Mouse (Mus musculus) midbrain, embryonic 10.5 days (tissue): ENCODE data around the gene Xirp1. TPM values are rescaled to one million over a fixed set of nuclear protein-coding genes. Genes with fewer than 3 reads are reported as not detected.
"Not testable (repeated sequence)": the region's sequence is repeated elsewhere in the genome, so short reads cannot be mapped to it uniquely, and the experiment has no call there.

Experiments used
- DNase-seq: peaks from one replicate; pipeline ENCODE4 v3.0.0-alpha.2; 2017; ENCODE audit warnings: low spot score
- H3K27ac ChIP-seq: fragments of 300-500 bp; sonication (generic); replicated peaks from 2 replicates; pipeline ENCODE4 v1.5.1; 2016; ENCODE audit warnings: mild to moderate bottlenecking
- H3K27me3 ChIP-seq: fragments of 300-500 bp; sonication (generic); 2 replicates; pipeline ENCODE4 v1.6.1; 2016; ENCODE audit warnings: low read depth, mild to moderate bottlenecking; ENCODE audit not compliant: poor library complexity, severe bottlenecking
- H3K36me3 ChIP-seq: fragments of 300-500 bp; sonication (generic); 2 replicates; pipeline ENCODE4 v1.6.1; 2016; ENCODE audit warnings: mild to moderate bottlenecking, moderate library complexity
- H3K4me1 ChIP-seq: fragments of 300-500 bp; sonication (generic); 2 replicates; pipeline ENCODE4 v1.6.1; 2016
- H3K4me3 ChIP-seq: fragments of 300-500 bp; sonication (generic); 2 replicates; pipeline ENCODE4 v1.5.1; 2016; ENCODE audit warnings: mild to moderate bottlenecking, moderate library complexity
- H3K9me3 ChIP-seq: fragments of 300-500 bp; sonication (generic); replicated peaks from 2 replicates; pipeline ENCODE4 v1.6.1; 2016; ENCODE audit warnings: mild to moderate bottlenecking
- WGBS: fragments of 180-500 bp; shearing (Covaris S2); methylation state at CpG from one replicate; pipeline ENCODE4 v1.1.7; 2016; 5-methylcytosine and 5-hydroxymethylcytosine counted together
- polyA plus RNA-seq: library from polyadenylated mRNA; unstranded; fragments of >200 nt; fragmentation: Nextera tagmentation; extraction: Ambion mirVana; gene quantifications from 2 replicates; pipeline ENCODE4 v1.2.1, GENCODE M21; 2016

The Xirp1 gene
- polyA plus RNA-seq, 1 experiment from 2014 or later: not detected

DNA sequence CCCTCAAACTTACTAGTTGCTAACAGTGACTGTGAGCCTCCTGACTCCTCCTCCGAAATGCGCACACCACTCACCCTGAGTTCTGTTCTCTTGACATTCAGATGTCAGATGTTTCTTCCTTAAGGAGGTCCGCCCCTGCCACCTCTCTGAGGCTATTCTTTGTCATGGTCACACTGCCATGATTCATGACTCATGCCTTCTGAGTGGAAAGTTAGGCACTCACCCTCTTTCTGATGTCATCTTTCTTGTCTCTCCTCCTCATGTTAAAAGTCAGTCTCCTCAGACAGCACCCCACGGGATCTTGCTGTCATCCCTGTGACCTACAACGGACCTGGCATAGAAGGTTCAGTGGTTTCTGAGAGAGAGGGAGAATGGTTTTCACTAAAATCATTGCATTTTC lies 10.6 kb downstream of the Xirp1 start:
- 85% methylated on average over 5 of the region's 5 CpGs for WGBS
- H3K4me1 ChIP-seq: peaks cover 28% of the 10 kb centered on the region

GRCm38 (mm10) chr9:120012161-120012560 lies 11.2 kb downstream of the Xirp1 start:
- DNase-seq, H3K36me3 ChIP-seq, H3K9me3 ChIP-seq, H3K4me3 ChIP-seq, H3K27ac ChIP-seq: not testable (repeated sequence)
- WGBS: 82% methylated on average over 6 of the region's 6 CpGs
- Histone ChIP-seq H3K4me1 (peaks cover 26% of the 10 kb centered on the region), H3K27me3 (peaks cover 43% of the 10 kb centered on the region)

More for the DNA sequence above, 10.6 kb downstream of the Xirp1 start:
- Histone ChIP-seq H3K27ac (no peak overlapping the region), H3K9me3 (0 out of 2 replicates have a peak, but pooled peaks cover under 1% of the 10 kb centered on the region), H3K27me3 (peaks cover 43% of the 10 kb centered on the region), H3K4me3 (no peak overlapping the region), H3K36me3 (no peaks in the 10 kb centered on the region)
- DNase-seq: no peak

- Histone ChIP-seq H3K4me1 (peaks cover 23% of the 10 kb centered on the region), H3K27me3 (peaks cover 43% of the 10 kb centered on the region), H3K27ac (peak overlapping the region; percentile 69), H3K9me3 (0 out of 2 replicates have a peak, but pooled peaks cover 2% of the 10 kb centered on the region), H3K36me3 (no peaks in the 10 kb centered on the region), H3K4me3 (peak overlapping the region; percentile 65)
- DNase-seq: peak; percentile 68
- 1% methylated on average over 10 of the region's 10 CpGs for WGBS
These were observed 11.9 kb downstream of the Xirp1 start for GRCm38 (mm10) chr9:120011533-120011932.

DNA sequence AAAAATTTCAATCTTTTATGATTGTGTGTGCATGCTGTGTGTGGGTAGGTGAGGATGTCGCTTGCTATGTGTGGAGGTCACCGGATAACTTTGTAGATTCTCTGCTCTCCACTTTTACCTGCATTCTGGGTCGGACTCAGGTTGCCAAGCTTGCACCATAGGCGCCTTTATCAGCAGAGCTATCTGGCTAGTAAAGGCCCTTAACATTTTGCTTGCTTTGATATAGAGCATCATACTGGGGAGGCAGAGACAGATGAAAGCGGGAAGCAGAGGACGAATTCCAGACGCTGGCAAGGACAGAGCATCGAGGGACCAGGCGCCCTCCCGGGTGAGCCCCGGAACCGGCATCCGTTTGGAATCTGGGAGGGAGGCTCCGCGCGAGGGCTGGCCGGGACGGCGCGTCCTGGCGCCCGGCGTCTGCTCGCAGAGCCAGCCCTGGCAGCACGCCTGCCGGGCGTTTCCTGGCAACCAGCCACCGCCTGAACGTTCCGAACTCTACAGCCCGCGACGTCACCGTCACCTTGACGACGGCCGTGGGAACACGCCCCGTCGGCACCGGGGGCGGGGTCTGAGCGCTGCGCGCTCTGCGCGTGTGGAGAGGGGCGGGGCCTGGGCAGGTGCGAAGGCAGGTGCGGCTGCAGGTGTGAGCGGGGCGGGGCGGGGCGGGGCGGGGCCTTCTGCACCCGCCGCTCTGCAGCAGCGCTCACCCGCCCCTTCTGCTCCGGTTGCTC lies 12.5 kb downstream of the Xirp1 start:
- Histone ChIP-seq H3K27ac (peak overlapping the region; percentile 69), H3K36me3 (no peaks in the 10 kb centered on the region), H3K4me1 (peaks cover 23% of the 10 kb centered on the region), H3K4me3 (peak overlapping the region; percentile 65), H3K27me3 (peaks cover 43% of the 10 kb centered on the region), H3K9me3 (0 out of 2 replicates have a peak, but pooled peaks cover 2% of the 10 kb centered on the region)
- WGBS: 1% methylated on average over 60 of the region's 60 CpGs
- DNase-seq: peak; percentile 93

DNA sequence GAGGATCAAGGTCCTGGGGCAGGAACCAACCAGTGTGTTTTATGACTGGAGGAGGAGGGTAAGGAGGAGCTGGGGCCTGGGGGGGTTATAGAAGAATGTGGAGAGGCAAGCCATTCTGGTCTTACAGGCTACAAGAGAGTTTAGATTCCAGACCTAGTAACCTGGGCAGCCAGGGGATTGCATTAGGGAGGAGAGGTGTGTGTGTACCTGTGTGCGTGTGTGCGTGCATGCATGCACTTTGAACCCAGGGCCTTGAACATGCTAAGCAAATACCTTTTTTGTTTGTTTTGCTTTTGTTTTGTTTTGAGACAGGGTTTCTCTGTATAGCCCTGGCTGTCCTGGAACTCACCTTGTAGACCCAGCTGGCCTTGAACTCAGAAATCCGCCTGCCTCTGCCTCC lies 13.5 kb downstream of the Xirp1 start:
- no peak for DNase-seq
- H3K4me1 ChIP-seq: peaks cover 23% of the 10 kb centered on the region
- H3K27ac ChIP-seq: no peak overlapping the region
- WGBS: 98% methylated on average over 3 of the region's 3 CpGs
- H3K4me3 ChIP-seq: no peak overlapping the region
- H3K27me3 ChIP-seq: peaks cover 43% of the 10 kb centered on the region
- no peaks in the 10 kb centered on the region for H3K36me3 ChIP-seq
- H3K9me3 ChIP-seq: 0 out of 2 replicates have a peak, but pooled peaks cover 2% of the 10 kb centered on the region

- no peak for DNase-seq
- 86% methylated on average over 7 of the region's 7 CpGs for WGBS
- Histone ChIP-seq H3K27me3 (peaks cover 37% of the 10 kb centered on the region), H3K4me3 (no peak overlapping the region), H3K9me3 (0 out of 2 replicates have a peak, but pooled peaks cover 2% of the 10 kb centered on the region), H3K36me3 (no peaks in the 10 kb centered on the region), H3K27ac (no peak overlapping the region), H3K4me1 (peaks cover 23% of the 10 kb centered on the region)
These were observed 14.1 kb downstream of the Xirp1 start for GRCm38 (mm10) chr9:120009226-120009841.

DNA sequence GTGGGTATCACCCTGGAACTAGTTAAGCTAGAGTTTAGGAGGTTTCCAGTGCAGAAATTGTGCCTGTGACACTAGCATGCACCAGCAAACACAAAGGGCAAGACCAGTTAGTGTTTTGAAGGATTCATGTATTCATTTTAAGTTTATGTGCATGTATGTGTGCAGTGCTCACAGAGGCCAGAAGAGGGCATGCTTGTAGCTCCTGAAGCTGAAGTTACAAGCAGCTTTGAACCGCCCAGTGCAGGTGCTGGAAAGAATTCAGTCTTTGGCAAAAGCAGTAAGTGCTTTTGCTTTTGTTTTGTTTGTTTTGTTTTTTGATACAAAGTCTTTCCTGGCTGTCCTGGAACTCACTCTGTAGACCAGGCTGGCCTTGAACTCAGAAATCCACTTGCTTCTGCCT lies 15.6 kb downstream of the Xirp1 start:
- DNase-seq: no peak
- no peak overlapping the region for H3K4me3 ChIP-seq
- 0 out of 2 replicates have a peak, but pooled peaks cover 2% of the 10 kb centered on the region for H3K9me3 ChIP-seq
- H3K36me3 ChIP-seq: no peaks in the 10 kb centered on the region
- peaks cover 20% of the 10 kb centered on the region for H3K4me1 ChIP-seq
- 89% methylated on average over 1 of the region's 1 CpGs for WGBS
- no peak overlapping the region for H3K27ac ChIP-seq
- H3K27me3 ChIP-seq: peaks cover 28% of the 10 kb centered on the region

DNA sequence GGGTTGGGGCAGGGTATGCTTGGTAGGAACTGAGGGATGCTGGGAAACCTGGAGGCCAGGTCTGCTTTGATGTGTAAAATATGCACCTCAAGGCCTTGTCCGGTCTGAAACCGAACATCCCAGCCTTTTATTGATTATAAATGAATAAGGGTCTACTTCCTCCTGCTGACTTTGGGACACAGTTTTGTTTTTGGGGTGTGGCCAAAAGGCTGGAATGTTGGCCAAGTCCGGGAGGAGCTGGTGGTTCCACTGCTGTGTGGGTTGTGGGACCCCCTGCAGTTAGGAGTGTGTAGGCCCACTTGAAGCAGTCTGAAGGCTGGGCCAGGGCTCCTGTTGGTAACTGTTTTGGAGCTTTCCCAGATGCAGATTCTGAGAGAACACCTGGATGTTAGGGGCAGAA lies 17.5 kb downstream of the Xirp1 start:
- Histone ChIP-seq H3K27ac (no peak overlapping the region), H3K4me1 (peaks cover 23% of the 10 kb centered on the region), H3K9me3 (0 out of 2 replicates have a peak, but pooled peaks cover 2% of the 10 kb centered on the region), H3K36me3 (no peaks in the 10 kb centered on the region), H3K27me3 (peaks cover 33% of the 10 kb centered on the region), H3K4me3 (no peak overlapping the region)
- DNase-seq: no peak
- 77% methylated on average over 3 of the region's 3 CpGs for WGBS

DNA sequence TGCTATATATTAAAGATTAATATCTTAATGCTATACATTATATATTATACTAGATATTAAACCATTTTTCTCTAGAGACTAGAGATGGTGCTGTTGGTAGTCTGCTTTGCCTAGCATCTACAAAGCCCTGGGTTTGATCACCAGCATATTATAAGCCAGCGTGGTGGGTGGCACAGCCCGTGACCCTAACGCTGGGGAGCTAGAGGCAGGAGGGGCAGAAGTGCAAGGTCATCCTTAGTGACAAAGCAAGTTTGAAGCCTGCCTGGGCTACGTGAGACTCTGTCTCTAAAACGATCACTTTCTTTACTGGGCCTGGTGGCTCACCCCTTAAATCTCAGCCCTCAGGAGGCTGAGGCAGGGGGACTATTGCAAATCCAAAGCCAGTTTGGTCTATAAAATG lies 20.5 kb downstream of the Xirp1 start:
- WGBS: 83% methylated on average over 5 of the region's 5 CpGs
- no peak overlapping the region for H3K4me3 ChIP-seq
- no peak overlapping the region for H3K27ac ChIP-seq
- H3K27me3 ChIP-seq: peaks cover 27% of the 10 kb centered on the region
- no peak for DNase-seq
- H3K9me3 ChIP-seq: 0 out of 2 replicates have a peak, but pooled peaks cover 2% of the 10 kb centered on the region
- no peaks in the 10 kb centered on the region for H3K36me3 ChIP-seq
- H3K4me1 ChIP-seq: peaks cover 17% of the 10 kb centered on the region

GRCm38 (mm10) chr9:120001945-120002725 lies 21.3 kb downstream of the Xirp1 start:
- peaks cover 17% of the 10 kb centered on the region for H3K4me1 ChIP-seq
- H3K27ac ChIP-seq: peak overlapping the region; percentile 81
- WGBS: 12% methylated on average over 31 of the region's 31 CpGs

GRCm38 (mm10) chr9:120000761-120001160 lies 22.6 kb downstream of the Xirp1 start:
- no peaks in the 10 kb centered on the region for H3K36me3 ChIP-seq
- H3K27ac ChIP-seq: no peak overlapping the region
- WGBS: 77% methylated on average over 5 of the region's 5 CpGs
- no peaks in the 10 kb centered on the region for H3K9me3 ChIP-seq
- H3K4me1 ChIP-seq: peaks cover 17% of the 10 kb centered on the region
- H3K27me3 ChIP-seq: peaks cover 27% of the 10 kb centered on the region
- H3K4me3 ChIP-seq: no peak overlapping the region
- no peak for DNase-seq

More at GRCm38 (mm10) chr9:120001945-120002725, 21.3 kb downstream of the Xirp1 start:
- H3K4me3 ChIP-seq: peak overlapping the region; percentile 55
- no peaks in the 10 kb centered on the region for H3K9me3 ChIP-seq
- H3K27me3 ChIP-seq: peaks cover 27% of the 10 kb centered on the region
- peak; percentile 81 for DNase-seq
- no peaks in the 10 kb centered on the region for H3K36me3 ChIP-seq

- H3K36me3 ChIP-seq: no peaks in the 10 kb centered on the region
- DNase-seq: no peak
- H3K27me3 ChIP-seq: peaks cover 27% of the 10 kb centered on the region
- no peak overlapping the region for H3K4me3 ChIP-seq
- WGBS: 77% methylated on average over 6 of the region's 6 CpGs
- H3K9me3 ChIP-seq: no peaks in the 10 kb centered on the region
- H3K4me1 ChIP-seq: peaks cover 17% of the 10 kb centered on the region
- no peak overlapping the region for H3K27ac ChIP-seq
These were observed 23.8 kb downstream of the Xirp1 start for GRCm38 (mm10) chr9:119999636-120000035.
